Comparison of ENCODE assay signal across 8 mouse cellular contexts in the genomic region with DNA sequence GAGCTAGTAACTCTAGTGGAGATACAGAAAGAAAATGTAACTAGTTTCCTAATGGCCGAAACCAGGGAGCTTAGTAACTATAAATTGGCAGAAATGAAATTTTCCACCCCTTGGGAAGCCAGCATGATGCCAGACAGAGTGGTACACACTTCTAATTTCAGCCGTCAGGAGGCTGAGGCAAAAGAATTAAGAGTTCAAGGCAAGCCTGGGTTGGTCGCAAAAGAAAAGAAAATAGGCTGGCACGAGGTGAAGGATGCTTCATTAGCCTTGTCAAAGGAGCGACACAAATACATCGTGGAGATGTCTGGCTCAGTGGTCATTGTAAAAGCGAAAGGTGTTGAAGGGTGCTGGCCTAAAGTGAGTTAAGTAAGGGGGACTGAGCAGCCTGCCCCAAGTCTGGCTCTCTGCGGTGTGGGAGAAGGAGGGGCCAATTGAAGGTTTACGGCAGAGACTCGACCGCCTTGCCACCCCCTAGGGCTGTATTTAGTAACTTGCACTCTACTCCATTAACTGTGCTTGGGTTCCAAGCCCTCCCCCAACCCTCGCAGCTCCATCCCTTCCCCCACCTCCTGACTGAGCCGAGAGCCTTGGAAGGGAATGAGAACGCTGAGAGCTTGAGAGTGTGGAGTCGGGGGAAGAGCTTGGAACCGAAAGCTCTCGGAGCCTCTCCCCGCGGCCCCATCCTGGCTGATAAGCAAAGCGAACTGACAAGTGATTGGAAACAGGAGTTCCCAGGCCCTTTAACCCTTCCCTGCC.
DNase-seq lines count a peak whose midpoint lies in the region; ATAC-seq and TF ChIP-seq lines count a peak whose summit lies in the region.

No protein-coding gene starts in this region.

- peak overlapping the region; percentile 52; the same call in 1 of the 2 replicates for H3K9ac ChIP-seq in heart, embryonic 11.5 days (ENCODE audit: low read depth, low read length)
- no peak overlapping the region for H3K9ac ChIP-seq in neural tube, embryonic 15.5 days (replicated peaks)

- H3K4me2 ChIP-seq in heart, embryonic 11.5 days = peak overlapping the region; percentile 54
- H3K4me2 ChIP-seq in neural tube, embryonic 15.5 days = peak overlapping the region; percentile 52

- H3K4me3 ChIP-seq in embryonic facial prominence, embryonic 10.5 days = peak overlapping the region; percentile 46
- H3K4me3 ChIP-seq in heart, embryonic 11.5 days (ENCODE audit: low read depth, low read length) = 0 out of 2 replicates have a peak overlapping the region, but pooled peaks have one; percentile 14
- peak overlapping the region; percentile 13; the same call in 1 of the 2 replicates for H3K4me3 ChIP-seq in kidney, adult 2 months (ENCODE audit: insufficient read depth, low read depth, low read length)
- H3K4me3 ChIP-seq in lung, adult 2 months (replicated peaks; ENCODE audit: extremely low read depth, low read depth, low read length) = peak overlapping the region; percentile 60
- H3K4me3 ChIP-seq in neural tube, embryonic 15.5 days (replicated peaks) = peak overlapping the region; percentile 16; the same call in 1 of the 2 replicates

- no peaks in the 10 kb centered on the region for H3K36me3 ChIP-seq in embryonic facial prominence, embryonic 10.5 days (replicated peaks)
- no peaks in the 10 kb centered on the region for H3K36me3 ChIP-seq in heart, embryonic 11.5 days (ENCODE audit: control insufficient read depth, insufficient read depth, low read length)
- H3K36me3 ChIP-seq in kidney, adult 2 months (ENCODE audit: control insufficient read depth, insufficient read depth, low read length) = no peaks in the 10 kb centered on the region
- H3K36me3 ChIP-seq in neural tube, embryonic 15.5 days = no peaks in the 10 kb centered on the region

- H3K4me1 ChIP-seq in embryonic facial prominence, embryonic 10.5 days = peaks cover 81% of the 10 kb centered on the region
- H3K4me1 ChIP-seq in heart, embryonic 11.5 days (ENCODE audit: control insufficient read depth, insufficient read depth, low read length) = peaks cover 56% of the 10 kb centered on the region
- peaks cover 7% of the 10 kb centered on the region; the same call in 1 of the 2 replicates for H3K4me1 ChIP-seq in kidney, adult 2 months (ENCODE audit: control insufficient read depth, insufficient read depth, low read length)
- 0 out of 2 replicates have a peak, but pooled peaks cover 5% of the 10 kb centered on the region for H3K4me1 ChIP-seq in lung, adult 2 months (ENCODE audit: control insufficient read depth, insufficient read depth, low read length)
- peaks cover 18% of the 10 kb centered on the region for H3K4me1 ChIP-seq in neural tube, embryonic 15.5 days

- peaks cover 41% of the 10 kb centered on the region for H3K27me3 ChIP-seq in embryonic facial prominence, embryonic 10.5 days (replicated peaks; ENCODE audit: low read depth, poor library complexity, severe bottlenecking)
- H3K27me3 ChIP-seq in heart, embryonic 11.5 days (ENCODE audit: control insufficient read depth, insufficient read depth, low read length) = no peaks in the 10 kb centered on the region
- H3K27me3 ChIP-seq in kidney, adult 2 months (replicated peaks; ENCODE audit: control insufficient read depth, insufficient read depth, low read length) = no peaks in the 10 kb centered on the region
- H3K27me3 ChIP-seq in neural tube, embryonic 15.5 days (replicated peaks) = no peaks in the 10 kb centered on the region

- WGBS in embryonic facial prominence, embryonic 10.5 days = 5% methylated on average over 20 of the region's 20 CpGs
- 4% methylated on average over 20 of the region's 20 CpGs for WGBS in heart, embryonic 11.5 days (ENCODE audit: insufficient replicate concordance)
- 18% methylated on average over 20 of the region's 20 CpGs for WGBS in kidney, adult 2 months
- 9% methylated on average over 20 of the region's 20 CpGs for WGBS in lung, adult 2 months
- WGBS in neural tube, embryonic 15.5 days = 5% methylated on average over 20 of the region's 20 CpGs

- peak; percentile 1 for DNase-seq in CD4-positive, CD25-positive, alpha-beta regulatory T cell, adult 2 months (ENCODE audit: low read depth, low spot score)
- DNase-seq in embryonic facial prominence, embryonic 10.5 days (ENCODE audit: low spot score) = peak; percentile 83
- DNase-seq in kidney, adult 2 months = peak; percentile 57
- peak; percentile 20 for DNase-seq in lung, adult 2 months
- no peak for DNase-seq in adipocyte (ENCODE audit: low spot score)

- H3K9me3 ChIP-seq in embryonic facial prominence, embryonic 10.5 days = no peaks in the 10 kb centered on the region
- no peaks in the 10 kb centered on the region for H3K9me3 ChIP-seq in heart, embryonic 11.5 days (replicated peaks; ENCODE audit: control insufficient read depth, low read length)
- no peaks in the 10 kb centered on the region for H3K9me3 ChIP-seq in neural tube, embryonic 15.5 days (replicated peaks)

- no peak for ATAC-seq in CD4-positive, CD25-positive, alpha-beta regulatory T cell, adult 4 months
- ATAC-seq in heart, embryonic 11.5 days (replicated peaks; ENCODE audit: insufficient number of reproducible peaks, low FRiP score, low TSS enrichment) = peak; percentile 88
- peak; percentile 77 for ATAC-seq in neural tube, embryonic 15.5 days (ENCODE audit: low FRiP score)

- TF ChIP-seq POLR2A in kidney, adult 2 months (IDR thresholded peaks at IDR 0.05; ENCODE audit: low read depth, low read length) = no peak
- no peak for TF ChIP-seq POLR2A in lung, adult 2 months (IDR thresholded peaks at IDR 0.05; ENCODE audit: borderline replicate concordance, extremely low read depth, low read depth, low read length)

- no peak for TF ChIP-seq CTCF in kidney, adult 2 months (conservative IDR thresholded peaks at IDR 0.05; ENCODE audit: insufficient read depth, insufficient read length, low read depth, low read length)
- TF ChIP-seq CTCF in lung, adult 2 months (IDR thresholded peaks at IDR 0.05; ENCODE audit: insufficient read depth, low read length) = no peak

- H3K27ac ChIP-seq in embryonic facial prominence, embryonic 10.5 days (replicated peaks) = peak overlapping the region; percentile 83
- H3K27ac ChIP-seq in heart, embryonic 11.5 days (ENCODE audit: low read depth, low read length) = peak overlapping the region; percentile 91
- H3K27ac ChIP-seq in kidney, adult 2 months (ENCODE audit: insufficient read depth, low read depth, low read length) = no peak overlapping the region
- H3K27ac ChIP-seq in neural tube, embryonic 15.5 days (replicated peaks) = 0 out of 2 replicates have a peak overlapping the region, but pooled peaks have one; percentile 1
